Mouse (Mus musculus) c-Kit-positive CD71-negative TER-119-negative erythroid progenitor cells, embryonic 14.5 days (primary cell): ENCODE measurements around the gene Manbal.

Experiments used
- DNase-seq: peaks from one replicate; pipeline ENCODE4 v3.0.0-alpha.2; 2013; ENCODE audit warnings: low read depth

Gene Manbal

DNA sequence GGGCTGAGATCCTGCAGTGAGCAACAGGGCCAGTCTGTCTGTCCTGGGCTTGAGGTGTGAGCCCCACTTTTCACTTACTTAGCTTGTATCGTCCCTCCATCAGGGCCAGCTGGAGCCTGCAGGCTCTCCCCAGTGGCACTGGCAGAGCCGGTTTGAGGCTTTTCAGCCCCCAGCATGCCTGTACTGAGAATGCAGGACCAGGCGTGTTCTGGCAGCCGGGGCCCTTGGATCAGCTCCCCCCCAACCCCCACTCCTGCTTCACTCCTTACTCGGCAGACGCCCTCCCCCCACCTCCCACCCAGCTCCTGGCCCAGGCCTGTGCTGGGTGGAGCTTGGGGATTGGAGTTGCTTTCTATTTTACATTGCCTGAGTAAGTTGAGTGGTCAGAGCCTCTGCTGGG lies 67.1 kb downstream of the Manbal start:
- DNase-seq, result no peak

DNA sequence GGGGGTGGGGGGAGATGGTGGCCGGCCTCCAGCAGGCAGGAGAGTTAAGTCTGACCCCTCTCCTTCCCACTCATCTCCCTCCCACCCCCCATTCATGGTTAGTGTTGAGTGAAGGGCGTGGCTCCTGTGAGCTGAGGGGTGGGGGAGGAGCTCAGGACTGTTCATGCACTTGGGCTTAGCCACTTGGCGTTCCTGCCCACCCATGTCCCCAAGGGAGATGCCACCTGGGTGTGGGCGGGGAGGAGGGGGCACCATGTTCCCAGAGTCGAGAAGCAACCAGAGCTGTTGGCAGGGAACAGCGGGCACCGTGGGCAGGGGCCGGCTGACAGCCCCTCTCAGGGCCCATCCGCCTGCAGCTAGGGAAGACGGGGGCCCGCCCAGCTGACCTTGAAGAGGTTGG lies 69.1 kb downstream of the Manbal start:
- no peak for DNase-seq

DNA sequence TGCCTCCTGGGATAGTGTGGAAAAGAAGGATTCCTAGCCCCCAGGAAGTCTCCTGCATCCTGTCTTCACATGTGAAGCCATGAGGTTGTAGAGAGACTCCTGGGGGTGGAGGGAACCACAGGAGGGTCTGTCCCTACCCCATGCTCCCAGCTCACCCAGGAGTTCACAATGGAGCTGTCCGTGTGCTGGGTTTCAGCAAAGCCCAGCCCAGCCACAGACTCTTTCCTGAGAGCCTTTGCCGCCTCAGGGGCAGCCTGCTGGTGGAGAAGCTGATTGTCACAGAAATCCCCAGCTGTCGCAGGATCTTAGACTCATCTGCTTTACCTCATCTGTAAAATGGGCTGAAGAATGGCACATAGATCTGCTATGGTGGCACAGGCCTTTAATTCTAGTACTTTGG lies 69.7 kb downstream of the Manbal start:
- DNase-seq, result no peak

DNA sequence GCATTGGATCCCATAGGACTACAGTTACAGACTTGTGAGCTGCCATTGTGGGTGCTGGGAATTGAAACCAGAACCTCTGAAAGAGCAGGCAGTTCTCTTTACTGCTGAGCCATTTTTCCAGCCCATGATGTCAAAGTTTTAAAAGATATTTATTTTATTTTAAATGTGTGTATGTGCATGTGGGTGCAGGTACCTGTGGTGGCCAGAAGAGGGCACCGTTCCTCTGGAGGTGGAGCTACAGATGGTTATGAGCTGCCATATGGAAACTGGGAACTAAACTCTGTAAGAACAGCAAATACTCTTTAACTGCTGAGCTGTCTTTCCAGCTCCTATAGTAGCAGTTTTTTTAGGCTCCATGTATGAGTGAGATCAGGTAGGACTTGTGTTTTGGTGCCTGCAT lies 74.0 kb downstream of the Manbal start:
- no peak for DNase-seq
